Mouse (Mus musculus) urinary bladder, adult 2 months (tissue): ENCODE data around the gene Golga1. TPM values are rescaled to one million over a fixed set of nuclear protein-coding genes. Genes with fewer than 3 reads are reported as not detected.
A peak's percentile ranks its signal among the peaks of the same experiment; 100 is the strongest.

Experiments used
- DNase-seq: peaks from one replicate; pipeline ENCODE4 v3.0.0; 2022; ENCODE audit warnings: low spot score
- polyA plus RNA-seq: library from polyadenylated mRNA; depleted of rRNA; stranded (reverse); fragments of >200 nt; gene quantifications from 2 replicates; pipeline ENCODE4 v1.2.3, GENCODE M21; 2012

The Golga1 gene
- polyA plus RNA-seq, 1 experiment = 33.4 TPM

DNA sequence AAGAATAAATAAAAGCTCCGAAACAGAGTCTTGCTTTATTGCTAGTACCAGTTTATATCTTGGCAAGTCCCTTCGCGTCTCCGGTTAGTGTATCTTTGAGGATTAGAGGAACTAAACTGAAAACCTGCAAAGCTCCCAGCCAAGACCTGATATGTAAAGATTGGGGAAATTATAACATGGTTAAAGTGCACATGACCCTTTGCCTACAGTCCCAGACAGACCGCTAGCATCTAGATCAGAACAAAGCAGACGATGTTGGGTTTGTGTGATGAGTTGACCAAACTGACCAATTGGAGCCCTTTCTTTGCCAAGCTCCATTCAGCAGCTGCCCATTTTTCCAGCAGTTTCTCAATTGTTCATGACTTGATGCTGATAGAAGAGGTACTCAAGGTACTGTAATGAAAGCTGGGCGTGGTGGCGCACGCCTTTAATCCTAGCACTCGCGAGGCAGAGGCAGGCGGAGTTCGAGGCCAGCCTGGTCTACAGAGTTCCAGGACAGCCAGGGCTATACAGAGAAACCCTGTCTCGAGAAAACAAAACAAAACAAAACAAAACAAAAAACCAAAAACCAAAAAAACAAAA, 59.1 kb downstream of the Golga1 start:
- DNase-seq = no peak

DNA sequence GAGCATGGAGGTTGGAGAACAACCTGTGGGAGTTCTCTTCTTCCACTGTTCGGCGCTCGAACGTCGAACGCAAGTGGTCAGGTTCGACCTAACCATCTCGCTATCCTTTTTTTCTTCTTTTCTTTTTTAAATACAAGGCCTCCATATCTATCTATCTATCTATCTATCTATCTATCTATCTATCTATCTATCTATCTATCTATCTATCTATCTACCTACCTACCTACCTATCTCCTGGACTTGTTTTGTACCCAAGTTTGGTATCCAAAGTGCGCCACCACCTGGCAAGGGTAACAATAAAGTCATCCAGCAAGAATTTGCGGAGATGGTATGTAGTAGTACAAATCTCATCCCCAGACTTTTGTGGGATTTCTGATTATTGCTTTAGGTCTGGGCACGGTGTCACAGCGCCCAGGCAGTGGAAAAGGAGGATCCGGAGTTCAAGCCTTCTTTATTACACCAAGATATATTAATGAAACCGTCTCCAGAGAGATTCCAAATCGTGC, 59.7 kb downstream of the Golga1 start, which contains the start of gene Rpl35:
TSS of gene Rpl35 (minus strand) at position 51 of the 506 bp plus-strand sequence.
- DNase-seq = no peak

DNA sequence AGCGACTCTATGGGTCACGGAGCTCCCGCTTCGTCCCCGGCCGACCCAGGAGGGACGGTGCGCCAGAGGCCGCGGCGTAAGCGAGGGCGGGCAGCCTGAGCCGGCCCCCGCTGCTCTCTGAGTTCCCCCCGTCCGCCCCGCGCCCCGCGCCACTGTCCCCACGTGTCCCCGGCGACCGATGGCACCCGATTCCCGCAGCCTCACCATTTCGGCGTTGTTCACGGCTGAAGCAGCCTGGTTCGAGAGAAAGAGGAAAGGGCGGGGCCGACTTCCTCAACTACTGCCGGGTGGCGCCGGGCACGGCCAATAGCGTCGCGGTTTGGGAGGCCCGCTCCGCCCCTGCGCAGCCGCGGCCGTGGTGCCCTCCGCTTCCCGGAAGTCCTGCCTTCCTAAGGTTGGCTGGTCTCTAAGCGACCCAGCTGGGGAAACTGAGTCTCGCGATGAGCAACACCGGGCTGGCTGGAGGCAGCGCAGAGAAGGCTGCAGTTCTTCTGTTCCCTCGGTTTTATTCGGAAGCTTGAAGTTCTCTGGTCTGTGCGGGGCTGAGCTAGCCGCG, 60.4 kb downstream of the Golga1 start, which contains the start of gene Arpc5l:
TSS of gene Arpc5l (plus strand) at position 469 of the 556 bp plus-strand sequence.
- DNase-seq = peak; percentile 84

DNA sequence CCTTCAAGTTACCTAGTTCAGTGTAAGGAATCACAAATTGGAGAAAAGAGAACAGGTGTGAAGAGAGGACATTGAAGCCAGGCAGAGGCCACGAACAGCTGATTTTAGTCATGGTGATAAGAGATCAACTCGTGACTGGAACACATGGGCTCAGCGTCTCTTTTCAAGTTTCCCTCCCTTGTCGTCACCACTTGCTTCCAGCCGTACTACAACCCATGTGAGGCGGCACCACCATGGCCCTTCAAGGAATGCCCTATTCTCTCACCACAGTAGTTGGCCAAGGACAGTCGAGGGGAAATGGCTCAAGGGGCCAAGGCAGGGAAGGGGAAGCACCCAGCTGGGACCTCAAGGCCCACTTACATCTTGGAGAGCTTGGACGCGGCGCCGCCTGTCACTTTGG, 61.0 kb downstream of the Golga1 start:
- DNase-seq = no peak

DNA sequence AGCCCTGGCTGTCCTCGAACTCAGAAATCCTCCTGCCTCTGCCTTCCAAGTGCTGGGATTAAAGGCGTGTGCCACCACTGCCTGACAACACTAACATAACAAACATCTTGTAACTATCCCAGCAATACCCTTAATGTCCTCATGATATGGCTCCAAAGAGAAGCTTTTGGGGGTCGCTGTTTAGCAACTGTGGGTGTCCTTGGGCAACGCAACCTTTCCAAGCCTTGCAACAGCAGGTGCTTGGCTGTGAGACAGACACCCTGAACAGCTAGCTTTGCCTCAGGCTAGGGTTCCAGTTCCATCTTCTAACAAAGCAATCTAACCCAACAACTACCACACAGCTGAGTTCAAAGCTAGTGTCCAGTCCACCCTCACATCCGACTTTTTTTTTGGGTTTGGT, 61.8 kb downstream of the Golga1 start:
- DNase-seq = no peak

DNA sequence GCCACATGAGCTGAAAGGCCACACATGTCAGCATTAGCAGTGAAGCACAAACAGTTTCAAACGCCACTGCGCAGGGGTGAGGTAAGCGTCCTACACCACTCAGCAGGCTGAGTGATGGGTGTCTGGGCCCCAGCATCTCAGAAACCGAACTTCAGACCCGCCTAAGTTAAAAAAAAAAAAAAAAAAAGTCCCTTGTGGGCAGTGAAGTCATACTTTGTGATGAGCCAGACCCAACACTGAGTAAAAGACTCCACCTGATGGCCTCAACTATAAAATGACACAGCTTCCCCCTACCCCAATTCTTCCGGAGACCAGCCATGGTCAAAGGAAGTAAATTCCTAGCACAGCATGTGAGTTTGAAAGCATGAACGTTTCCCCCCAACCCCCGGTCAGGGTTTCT, 62.2 kb downstream of the Golga1 start:
- no peak for DNase-seq

DNA sequence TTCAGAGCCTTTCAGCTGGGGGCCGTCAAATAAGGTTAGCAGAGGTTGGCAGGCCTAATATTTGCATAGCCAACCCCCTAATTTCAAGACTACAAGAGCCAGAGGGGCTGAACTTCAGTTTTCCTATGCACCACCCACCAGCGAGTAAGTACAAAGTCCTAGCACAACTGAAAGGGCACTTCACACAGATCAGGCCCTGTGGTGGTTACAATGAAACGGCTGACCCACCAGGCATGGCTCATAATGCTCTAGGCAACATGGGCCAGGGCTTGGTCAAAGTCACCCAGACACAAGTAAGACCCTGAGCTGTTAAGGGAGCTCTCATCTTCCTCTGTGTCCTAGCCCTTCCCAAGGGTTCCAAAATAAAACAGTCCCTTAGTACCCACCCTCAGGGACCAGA, 63.5 kb downstream of the Golga1 start:
- no peak for DNase-seq

DNA sequence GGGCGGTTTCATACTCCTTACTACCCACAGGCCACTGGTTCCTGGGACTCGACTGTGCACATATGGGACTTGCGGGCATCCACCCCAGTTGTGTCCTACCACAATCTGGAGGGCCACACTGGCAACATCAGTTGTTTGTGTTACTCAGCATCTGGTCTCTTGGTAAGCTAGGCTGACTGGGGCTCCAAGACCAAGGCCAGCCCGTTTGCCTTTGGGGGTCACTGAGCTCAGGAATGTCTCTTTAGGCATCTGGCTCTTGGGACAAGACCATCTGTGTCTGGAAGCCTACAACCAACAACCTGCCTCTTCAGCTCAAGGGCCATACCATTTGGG, 64.8 kb downstream of the Golga1 start:
- no peak for DNase-seq

DNA sequence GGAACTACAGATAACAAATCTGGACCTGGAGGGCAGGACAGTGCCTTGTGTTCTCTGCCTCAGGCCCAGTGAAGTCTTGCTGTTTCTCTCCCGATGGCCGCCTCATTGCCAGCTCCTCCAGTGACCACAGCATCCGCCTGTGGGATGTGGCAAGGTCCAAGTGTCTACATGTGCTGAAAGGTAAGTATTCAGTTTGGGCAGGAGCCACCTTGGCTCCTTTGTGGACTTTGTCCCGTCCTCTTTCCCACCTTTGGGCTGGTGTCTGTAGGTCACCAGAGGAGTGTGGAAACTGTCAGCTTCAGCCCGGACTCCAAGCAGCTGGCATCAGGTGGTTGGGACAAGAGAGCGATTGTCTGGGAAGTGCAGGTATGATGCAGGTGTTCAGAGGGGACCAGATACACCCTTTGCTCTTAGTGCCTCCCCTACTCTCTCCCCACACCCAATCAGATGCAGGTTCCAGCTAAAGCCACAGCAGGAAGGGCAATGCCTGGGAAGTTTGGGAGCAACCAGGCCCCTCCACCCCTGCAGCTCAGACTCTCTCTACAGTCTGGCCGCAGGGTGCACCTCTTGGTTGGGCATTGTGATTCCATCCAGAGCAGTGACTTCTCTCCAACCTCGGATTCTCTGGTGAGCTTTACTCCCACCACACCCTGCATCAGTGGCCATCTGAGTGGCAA, 65.3 kb downstream of the Golga1 start:
- DNase-seq = no peak

DNA sequence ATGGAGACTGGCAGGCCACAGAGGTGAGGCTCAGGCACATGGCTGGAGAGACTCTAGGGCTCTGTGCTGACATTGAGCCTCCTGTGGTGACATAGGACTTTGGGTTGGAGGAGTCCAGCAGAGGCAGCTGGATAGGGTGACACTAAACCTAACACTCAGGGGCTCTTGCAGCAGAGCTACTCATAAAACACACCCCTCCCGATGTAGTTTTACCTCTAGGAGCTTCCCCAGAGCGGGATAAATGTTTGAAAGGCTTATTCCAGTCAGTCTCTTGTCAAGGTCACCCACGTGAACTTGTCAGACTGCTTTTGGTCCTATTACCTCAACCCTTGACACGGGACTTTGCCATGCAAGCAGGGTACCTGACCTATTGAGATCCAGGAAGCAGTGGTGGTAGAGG, 66.0 kb downstream of the Golga1 start:
- DNase-seq = no peak

DNA sequence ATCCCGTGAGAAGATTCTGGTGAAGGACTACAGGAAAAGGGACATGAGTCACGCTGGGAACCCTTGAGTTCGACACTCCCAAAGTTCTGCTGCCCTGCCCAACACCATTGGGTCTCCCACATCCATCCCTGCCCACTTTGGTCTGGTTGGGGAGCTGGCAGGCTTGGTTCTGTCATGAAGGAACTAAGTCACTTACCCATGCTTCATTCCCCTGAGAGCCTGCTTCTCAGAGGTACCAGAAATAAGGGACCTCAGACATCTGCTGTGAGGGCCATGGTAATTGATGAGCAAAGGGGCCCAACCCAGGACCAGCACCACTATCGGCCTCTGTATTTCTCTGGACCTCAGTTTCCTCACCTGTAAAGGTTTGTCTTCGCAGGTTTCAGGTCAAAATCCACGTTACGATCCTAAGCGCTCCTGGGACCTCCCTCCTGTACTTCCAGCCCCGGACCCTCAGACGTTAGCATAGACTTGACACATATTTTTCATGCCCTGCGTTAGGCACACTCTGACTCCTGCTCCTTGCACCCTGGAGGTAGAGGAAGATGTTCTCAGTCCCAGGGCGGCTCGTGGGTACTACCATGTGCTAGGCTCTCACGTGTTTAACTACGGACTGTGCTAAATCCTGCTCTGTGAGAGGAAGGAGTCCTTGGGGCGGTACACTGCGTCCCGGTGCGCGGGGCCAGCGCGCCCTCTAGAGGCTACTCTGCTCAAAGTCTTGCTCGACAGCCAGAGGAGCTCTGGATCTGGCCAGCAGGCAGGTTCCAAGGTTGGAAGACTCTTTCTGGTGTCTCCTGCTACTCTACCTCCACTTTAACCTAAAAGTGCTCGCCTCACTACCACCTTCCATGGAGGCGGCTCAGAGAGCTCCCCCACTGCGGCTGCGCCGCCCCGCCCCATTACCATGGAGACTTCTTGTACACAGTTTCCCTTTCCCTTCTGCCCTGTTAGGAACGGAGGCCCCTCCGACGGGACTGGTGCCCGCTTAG, 67.7 kb downstream of the Golga1 start, which contains the start of gene Wdr38:
TSS of gene Wdr38 (plus strand) at position 91 of the 989 bp plus-strand sequence.
- peak; percentile 79 for DNase-seq

DNA sequence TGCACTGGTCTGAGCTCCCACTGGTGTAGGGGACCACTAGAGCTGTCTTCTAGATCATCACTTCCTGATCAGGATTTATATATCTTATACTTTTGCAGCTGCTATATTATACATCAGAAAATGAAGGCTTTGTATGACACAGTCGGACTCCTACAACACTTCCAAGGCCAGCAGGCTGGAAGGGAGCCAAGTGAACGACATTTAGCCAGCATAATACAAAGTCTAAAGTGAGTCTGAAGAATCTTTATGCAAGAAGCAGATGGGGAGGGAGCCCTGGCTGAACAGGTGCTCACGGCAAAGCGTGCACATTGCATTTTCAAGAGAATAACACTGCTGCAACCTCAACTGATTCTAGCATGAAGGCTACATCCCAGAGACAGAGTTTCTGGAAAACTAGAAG, 72.9 kb downstream of the Golga1 start:
- no peak for DNase-seq

DNA sequence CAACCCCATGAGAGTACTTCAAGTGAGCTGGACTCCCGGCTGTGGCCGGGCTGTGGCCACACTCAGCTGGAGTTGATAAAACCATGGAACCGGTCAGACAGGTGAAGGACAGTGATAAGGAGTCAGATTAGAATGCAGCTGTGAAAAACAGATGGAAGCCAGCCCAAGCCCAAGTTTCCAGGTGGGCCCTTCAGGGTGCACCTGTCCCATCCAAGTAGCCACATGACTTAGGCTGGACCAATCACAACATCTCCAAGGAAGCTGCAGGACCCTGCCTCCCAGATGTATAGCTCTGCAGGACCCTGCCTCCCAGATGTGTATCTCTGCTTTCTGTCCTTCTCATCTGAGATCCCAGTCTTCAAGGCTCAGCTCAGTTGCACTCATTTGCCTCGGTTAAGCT, 73.3 kb downstream of the Golga1 start:
- DNase-seq = no peak

DNA sequence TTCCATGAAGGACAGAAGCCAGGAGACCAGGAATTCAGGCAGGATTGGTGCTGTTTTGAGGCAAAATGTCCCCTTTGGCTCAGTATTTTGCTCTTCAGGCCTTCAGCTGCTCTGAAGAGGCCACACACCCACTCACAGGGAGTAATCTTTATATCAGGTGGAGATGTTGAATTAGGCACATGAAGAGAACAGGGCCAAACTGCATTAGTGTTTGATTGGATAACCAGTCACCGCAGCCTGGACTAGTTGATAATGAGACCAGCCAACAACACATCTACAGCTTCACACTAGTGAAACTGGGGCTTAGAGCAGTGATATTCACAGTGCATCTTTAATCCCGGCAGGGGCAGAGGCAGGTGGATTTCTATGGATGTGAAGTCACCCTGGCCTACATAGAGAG, 76.4 kb downstream of the Golga1 start:
- no peak for DNase-seq

DNA sequence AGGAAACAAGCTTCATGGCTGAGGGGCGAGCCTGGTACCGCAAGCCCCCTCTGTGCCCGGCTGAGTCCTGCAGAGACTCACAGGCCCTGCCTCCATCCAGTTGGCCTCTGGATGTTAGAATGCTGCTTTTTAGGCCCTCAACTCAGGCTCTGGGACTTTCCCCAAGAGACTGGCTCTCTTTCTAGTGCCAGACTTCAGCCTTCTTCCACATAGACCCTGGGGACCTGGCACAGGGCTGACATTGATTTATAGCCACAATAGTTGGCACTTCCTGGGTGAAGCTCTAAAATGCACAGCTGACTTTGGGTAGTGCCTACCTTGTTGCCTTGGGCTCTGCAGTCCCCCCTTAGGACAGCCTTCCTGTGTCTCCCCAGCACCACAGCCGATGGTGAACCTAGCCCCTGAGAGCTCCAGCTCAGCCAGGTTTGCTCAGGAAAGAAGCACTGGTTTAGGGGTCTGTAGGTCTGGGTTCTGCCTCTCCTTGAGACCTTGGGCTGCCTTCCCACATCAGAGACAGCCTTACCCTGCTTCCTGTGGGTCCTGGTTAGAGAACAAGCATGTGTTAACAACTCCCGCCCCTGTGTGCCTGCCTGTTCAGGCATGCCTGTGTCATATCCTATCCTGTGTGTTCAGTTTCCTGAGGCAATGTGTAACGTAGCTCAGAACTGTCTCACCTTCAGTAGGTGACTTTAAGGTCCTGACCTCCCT, 77.4 kb downstream of the Golga1 start:
- peak; percentile 42 for DNase-seq

DNA sequence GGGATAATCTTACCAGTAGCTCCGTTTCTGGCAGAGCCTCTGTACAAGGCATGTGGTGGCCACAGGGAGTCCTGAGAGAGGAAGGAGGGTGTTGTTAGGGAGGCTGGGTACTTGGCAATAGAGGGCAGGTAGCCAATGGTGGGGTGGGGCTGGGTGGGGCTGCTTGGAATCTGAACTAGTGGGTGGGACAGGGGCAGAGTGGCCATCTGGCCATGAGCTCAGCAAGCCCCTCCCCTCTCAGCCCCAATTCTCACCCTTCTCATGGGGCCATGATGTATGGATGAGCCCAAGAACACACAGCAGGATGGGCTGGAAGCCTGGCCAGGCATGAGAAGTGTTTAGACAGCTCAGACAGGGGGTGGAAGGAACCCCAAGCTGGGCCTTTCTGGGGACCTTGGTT, 78.0 kb downstream of the Golga1 start:
- no peak for DNase-seq

DNA sequence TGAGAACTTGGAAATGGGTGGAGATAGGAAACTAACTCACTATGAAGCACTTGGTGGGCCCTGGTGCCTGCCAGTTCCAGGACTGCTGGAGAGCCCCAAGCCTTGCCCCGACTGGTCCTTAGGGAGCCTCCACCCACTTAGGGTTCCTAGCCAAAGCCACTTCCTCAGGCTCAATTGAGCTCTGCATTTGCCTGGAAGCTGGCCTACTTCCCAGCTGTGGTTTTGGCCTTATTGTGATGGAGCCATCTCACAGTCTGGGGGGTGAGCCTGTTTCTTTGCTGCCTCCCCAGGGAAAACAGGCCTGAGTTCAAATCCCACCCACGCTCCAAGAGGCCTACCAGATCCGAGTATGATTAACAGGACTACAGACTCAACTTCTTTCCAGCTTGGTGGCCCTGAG, 78.8 kb downstream of the Golga1 start:
- DNase-seq = no peak

DNA sequence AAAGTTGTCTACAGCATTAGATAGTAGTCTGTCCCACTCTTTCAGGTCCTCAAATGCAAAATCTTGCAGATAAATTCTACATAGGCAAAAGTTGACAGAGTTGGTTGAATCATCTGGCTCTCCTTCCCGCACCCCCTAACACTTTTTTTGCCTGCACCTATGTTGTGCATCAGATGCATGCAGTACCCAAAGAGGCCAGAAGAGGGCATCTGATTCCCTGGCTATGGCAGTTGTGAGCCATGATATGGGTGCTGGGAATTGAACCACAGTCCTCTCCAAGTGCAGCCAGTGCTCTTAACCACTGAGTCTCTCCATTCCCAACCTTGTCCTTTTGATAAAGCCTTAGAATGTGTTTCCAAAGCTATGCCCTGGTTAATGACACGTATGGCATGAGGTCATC, 81.9 kb downstream of the Golga1 start:
- no peak for DNase-seq

DNA sequence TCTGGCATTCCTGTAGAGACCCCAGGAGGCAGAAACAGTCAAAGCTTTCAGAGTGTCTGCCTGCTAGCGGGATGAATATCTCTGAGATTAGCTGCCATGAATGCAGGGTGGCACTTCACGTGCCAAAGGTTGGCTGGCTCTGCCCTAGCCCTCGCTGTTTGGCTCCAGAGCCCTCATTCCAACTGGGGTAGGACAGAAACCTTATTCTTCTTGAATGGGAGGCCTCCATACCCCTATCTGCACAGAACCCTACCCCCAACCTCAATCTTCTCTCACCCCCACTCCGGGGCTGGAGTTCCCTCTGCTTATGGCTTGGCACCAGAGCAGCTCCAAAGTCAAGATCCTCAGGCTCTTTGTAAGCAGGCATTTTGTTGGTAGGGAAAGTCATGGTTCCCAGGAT, 87.5 kb downstream of the Golga1 start:
- no peak for DNase-seq

DNA sequence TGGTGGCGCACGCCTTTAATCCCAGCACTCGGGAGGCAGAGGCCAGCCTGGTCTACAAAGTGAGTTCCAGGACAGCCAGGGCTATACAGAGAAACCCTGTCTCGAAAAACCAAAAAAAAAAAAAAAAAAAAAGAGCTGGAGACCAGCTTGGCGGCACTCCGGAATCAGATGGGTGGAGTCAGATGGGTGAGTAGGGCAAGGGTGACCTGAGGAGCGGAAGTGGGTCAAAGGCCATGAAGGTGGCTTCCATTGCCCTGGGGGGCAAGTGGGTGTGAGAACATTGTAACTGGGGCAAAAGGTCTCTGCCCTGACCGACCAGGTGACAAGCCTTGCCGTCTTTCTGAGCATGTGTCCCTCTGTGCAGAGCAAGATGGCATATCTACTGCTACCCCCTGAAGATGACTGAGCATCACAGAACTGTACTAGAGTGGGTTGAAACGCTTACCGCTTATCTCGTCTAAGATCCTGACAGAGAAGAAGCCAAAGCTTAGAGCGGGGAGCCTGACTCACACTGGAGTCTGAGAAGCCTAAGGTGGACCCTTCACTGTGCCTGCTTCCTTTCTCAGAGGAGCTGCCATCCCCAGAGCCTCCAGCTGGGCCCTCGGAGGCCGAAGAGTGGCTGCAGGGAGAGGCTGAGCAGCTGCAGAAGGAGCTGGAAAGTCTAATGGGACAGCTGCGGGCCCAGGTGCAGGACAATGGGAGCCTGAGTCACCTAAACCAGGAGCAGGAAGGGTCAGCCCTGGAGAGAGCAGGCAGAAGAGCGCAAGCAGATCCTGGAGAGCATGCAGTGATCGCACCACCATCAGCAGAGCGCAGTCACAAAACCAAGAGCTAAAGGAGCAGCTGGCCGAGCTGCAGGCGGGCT, 89.2 kb downstream of the Golga1 start:
- no peak for DNase-seq
